Mouse (Mus musculus): ENCODE data around the gene Smtn. TPM values are rescaled to one million over a fixed set of nuclear protein-coding genes. Genes with fewer than 3 reads are reported as not detected.

Smtn gene
- total RNA-seq, 2 experiments from 2014 or later = 43.8 to 52.3 TPM

DNA sequence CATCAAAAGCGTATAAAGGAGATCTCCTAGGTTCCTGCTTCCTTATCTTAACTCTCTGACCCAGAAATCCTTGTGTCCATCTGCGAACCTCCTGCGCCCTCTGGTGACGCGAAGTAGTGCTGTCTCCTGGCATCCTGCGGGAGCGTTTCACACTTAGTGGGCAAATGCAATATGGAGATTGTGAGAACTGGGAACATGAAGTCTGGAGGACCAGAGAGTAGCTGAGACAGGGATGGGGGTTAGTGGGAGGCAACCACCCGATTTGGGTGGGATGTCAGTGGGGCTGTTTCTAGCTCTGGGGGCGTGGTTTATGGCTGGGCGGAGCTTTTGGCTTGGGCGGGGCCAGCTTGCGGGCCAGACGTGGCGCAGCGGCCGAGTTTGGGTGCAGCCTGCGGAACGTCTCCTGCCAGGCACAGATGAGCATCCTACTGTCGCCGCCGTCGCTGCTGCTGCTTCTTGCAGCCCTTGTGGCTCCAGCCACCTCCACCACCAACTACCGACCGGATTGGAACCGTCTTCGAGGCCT, 25.8 kb downstream of the Smtn start, which contains the start of gene Selenom:
TSS of gene Selenom (plus strand) at position 156 of the 526 bp plus-strand sequence.
- peak; percentile 88 for DNase-seq (ENCODE audit: low spot score in 2 of 2)

DNA sequence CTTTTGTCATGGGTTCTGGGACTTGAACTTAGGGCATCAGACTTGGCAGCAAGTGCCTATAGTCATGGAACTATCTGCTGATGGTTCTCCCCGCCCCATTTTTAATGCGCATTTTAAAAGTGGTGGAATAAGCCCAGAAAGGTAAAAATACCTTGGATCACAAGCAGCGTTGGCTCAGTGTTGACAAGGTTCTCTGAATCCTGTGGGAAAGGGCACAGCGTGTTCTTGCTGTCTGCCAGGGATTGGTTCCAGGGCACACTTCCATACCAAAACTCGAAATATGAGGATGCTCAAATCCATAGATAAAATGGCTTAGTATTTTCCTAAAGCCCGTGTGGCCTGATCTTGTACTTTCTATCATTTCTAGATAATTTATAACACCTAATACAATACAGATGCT, 27.1 kb downstream of the Smtn start:
- DNase-seq (ENCODE audit: low spot score in 2 of 2) = no peak

DNA sequence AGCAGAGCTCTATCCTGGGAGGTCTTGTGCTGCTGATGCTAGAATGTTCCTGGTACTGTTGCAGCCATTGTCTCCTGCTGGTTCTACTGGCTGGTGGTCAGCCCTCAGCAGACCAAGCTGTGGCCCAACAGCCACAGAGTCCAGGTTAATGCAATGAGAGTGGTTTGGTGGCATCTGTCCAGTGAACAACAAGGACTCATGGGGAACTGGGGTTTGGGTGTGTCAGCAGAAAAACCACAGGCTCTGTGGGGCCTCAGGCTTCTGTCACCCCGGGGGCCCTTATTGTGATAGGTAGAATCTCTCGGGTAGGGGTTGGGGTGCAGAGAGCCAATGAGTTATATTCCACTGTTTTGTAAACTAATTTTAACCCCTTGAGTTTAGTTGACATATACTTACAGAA, 30.1 kb downstream of the Smtn start:
- no peak for DNase-seq (ENCODE audit: low spot score in 2 of 2)

DNA sequence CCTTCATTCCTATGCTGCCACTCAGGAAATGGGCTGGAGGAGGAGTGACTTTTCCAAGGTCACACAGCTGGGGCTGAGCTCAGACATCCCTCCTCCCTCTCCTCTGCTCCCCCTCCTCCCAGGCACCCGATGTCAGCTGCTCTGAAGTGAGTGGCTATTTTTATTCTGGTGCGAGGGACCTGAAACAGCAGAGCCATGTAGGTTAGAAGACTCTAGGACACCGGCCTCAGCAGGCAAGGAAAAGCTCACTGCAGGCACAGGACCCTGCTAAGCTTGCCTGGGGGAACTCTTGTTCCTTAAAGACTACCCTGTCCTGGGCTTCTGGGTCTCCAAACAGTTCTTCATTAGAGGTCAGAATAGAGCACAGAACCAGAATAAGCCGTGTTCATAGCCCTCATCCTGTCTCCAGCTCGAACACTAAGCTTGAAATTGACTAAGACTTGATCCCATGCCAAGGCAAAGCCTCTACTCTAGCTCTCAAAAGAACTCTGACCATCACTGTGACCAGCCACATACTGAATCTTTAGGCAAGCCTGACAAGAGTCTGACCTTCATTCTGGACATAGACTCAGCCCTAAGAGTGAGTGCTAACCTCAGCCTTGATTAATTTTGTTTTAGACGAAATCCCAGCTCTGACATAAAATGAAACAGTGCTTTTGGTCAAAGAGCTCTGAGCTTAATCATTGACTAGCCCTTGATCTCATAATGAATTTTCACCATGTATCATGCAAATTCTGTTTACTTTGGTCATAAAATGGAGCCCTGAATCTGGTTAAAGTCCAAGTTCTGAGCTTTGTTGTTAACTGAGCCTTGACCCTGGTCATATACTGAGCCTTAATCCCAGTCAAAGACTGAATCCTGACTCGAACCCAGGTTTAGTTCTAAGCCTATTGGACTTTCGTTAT, 31.0 kb downstream of the Smtn start:
- no peak for DNase-seq (ENCODE audit: low spot score in 2 of 2)

DNA sequence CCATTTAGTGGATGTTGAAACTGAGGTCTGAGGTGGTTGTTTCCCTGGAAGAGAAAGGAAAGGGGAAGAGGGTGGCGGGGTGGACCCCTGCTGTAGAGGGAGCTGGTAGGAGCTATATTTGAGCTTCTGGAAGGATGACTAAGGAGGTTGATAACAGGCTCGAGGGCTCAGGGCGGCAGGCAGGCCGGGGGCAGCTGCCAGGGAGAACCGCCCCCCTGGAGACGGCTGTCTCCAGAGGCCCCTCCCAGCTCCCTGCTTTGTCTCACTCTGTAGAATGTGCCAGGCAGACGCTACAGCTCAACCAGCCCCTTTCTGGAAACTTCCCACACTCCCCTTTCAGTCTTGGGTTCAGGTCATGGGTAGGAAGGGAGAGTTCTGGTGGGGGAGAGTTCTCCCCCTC, 32.2 kb downstream of the Smtn start:
- no peak for DNase-seq (ENCODE audit: low spot score in 2 of 2)

DNA sequence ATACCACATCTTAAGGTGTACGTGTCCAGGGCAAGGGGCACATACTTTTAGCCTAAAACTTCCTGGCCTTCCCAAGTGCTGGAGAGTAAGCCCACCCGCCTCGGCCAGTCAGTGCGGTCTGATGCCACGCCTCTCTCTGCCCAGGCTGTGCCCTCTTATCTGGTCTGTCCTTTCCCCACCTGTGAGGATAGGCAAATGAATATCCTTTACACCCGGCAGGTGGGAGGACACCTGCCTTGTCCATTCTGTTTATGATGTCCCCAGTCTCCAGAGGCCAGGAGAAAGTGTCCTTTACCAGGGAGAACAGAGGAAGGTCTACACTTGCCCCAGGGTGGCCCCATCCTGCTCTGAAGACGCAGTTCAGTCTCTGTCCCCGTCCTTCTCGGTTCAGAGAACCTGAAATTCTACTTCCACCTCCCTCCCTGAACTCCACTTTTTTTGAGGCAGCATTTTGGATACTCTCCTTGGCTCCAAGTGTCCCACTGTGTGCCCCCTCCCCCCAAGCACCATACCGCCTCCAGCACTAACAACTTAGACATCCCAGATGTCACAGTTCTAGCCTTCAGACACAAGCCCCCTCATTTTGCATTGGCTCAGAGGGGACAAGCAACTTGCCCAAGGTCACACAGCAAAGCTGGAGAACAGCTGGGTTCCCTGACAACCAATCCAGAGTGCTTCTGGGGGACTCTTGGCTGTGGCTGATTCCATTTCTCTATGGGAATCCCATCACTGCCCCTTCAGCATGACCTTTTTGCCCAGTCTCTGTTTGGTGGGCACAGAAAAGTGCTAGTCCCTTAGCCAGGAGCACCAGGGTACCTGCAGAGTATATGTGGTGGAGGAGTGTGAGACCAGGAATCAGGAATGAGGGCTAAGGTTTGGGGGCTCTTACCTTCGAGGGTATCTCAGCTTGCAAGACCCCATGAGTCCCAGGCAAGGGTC, 36.4 kb downstream of the Smtn start:
- DNase-seq (ENCODE audit: low spot score in 2 of 2) = no peak

DNA sequence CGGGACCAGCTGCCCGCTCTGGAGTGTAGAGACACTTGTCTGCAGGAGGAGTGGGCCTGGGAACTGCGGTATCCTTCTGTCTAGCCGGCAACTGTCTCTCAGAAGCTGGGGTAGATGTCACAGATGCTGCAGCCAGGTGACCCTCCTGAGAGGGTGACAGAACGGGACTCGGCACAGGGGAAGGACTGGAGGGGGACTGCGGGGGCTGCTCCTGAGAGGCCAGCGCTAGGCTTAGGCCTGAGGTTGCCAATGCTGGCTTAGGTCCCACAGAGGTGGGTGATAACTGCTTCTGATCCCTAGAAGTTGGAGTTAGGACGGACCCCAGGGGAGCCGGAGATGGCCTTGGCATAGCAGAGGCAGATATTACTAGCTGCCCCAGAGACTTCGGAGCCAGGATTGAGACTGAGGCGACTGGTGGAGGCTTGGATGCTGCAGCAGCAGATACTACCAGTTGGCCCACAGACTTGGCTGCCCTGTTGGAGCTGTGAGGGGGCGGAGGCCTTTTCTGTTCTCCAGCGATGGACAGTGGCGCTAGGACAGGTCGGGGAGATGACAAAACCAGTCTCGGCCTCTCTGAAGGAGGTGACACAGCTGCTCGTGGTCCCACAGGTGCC, 37.8 kb downstream of the Smtn start:
- no peak for DNase-seq (ENCODE audit: low spot score in 2 of 2)

DNA sequence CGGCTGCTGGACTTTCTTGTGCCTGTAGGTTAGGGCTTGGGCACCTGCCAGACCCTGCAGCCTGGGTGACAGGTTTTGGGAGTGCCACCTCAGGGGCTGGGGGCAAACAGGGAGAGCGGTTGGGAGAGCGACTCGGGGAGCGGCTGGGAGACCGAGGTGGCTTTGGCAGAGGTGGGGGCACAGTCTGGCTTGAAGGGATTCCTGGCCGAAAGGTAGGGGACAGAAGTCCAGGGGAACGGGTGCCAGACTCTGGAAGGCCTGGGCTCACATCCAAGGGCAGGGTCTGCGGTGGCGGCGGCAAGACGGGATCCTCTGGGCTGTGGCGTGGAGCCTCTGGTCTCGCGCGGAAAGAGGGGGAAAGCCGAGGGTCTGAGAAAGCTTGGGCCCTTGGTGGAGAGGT, 38.4 kb downstream of the Smtn start:
- no peak for DNase-seq (ENCODE audit: low spot score in 2 of 2)

DNA sequence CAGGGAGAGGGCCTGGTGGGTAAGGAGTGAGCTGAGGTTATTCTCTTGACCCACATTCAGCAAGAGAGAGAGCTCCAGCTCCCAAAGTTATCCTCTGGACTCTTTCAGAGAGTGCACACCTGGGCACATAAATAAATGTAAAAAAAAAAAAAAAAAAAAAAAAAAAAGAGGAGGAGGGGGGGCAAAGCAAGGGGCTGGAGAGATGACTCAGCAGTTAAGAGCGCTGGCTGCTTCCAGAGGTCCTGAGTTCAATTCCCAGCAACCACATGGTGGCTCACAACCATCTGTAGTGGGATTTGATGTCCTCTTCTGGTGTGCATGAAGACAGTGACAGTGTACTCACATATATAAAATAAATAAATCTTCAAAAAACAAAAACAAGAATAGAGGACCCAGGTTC, 43.1 kb downstream of the Smtn start:
- DNase-seq (ENCODE audit: low spot score in 2 of 2) = no peak

DNA sequence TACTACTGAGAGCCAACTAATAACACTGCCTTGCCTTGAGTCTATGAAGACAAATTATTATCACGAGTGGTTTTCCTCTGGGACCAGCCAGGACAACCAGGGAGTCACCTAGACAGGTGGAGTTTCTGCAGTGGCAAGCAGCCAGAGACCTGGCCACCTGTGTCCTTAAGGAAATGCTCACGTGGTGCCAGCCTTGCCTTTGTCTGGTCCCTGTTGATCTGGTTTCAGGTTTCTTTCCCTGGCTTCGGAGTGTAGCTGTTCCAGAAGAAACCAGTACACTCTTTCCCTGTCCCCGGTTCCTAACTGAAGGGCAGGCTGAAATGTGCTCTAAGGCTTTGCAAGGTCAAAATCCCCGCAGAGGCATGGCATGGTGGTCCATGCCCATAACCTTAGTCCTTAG, 43.7 kb downstream of the Smtn start:
- no peak for DNase-seq (ENCODE audit: low spot score in 2 of 2)

DNA sequence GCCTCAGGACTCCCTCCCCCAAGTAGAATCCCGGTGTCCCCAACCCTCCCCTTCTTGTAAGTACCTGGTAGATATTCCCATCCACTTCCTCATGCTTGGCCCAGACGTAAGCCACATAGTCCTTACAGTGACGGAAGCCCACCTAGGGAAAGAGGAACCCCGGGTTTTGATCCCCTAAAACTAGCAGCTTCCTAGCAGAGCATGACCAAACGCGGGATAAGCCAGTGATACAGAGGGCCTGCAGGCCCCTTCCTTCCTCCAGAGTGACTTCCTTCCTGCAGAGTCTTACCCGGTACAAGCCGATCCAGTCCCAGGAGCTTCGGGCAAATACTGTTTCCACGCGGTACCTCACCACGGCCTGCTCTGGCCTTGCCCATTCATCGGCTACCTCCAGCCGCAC, 44.9 kb downstream of the Smtn start:
- no peak for DNase-seq (ENCODE audit: low spot score in 2 of 2)

DNA sequence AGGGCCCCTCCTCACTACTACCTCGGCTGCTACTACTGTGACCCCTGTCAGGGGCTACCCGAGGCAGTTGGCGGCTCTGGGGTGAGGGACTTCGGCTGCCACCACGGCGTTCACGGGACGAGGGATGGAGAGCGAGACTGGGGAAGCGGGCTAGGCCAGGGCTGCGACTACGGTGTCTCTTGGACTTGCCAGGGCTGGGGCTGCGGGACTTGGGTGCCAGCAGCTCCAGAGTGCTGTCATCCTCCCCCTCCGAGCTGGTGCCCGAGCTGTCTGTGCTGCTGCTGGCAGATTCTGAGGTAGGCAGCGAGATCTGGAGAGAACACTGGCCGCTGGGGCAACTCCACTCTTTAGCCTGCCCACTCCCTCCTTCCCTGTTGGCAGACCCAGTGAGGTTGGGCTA, 45.6 kb downstream of the Smtn start:
- DNase-seq (ENCODE audit: low spot score in 2 of 2) = no peak

DNA sequence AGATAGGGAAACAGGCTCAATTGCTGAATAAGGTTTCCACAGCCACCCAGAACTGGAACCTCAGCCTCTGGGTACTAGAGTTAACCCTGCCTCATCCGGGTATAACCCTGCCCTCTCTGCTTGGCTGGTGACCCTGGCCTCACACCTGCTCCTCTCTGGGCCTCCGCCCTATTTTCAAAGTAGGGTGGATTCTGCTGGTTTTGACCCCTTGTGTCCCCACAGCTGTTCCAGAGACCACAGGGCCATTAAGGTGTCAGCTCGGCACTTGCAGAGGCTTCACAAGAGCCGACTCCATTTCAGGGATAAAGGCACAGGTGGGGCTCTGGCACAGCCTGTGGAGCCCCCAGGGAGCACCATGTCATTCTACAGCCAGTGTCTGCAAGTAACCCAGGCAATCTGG, 47.7 kb downstream of the Smtn start:
- no peak for DNase-seq (ENCODE audit: low spot score in 2 of 2)

DNA sequence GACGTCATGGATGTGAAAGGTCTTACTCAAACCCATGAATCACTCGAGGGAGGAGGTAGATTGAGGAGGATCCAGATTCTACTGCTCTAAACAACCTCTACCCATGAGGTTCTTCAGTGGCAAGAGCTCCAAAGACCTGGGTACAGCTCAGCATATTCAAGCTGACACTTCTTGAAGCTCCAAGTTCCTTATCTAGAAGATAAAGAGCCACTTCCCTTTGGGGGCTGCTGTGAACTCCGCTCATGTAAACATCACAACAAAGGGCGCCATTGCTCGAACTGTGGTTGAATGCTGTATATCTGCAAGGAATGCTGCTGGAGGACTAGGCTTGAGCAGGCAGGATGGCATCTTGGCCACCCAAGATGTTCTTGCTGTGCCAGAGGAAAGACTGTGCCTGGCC, 51.4 kb downstream of the Smtn start:
- no peak for DNase-seq (ENCODE audit: low spot score in 2 of 2)

DNA sequence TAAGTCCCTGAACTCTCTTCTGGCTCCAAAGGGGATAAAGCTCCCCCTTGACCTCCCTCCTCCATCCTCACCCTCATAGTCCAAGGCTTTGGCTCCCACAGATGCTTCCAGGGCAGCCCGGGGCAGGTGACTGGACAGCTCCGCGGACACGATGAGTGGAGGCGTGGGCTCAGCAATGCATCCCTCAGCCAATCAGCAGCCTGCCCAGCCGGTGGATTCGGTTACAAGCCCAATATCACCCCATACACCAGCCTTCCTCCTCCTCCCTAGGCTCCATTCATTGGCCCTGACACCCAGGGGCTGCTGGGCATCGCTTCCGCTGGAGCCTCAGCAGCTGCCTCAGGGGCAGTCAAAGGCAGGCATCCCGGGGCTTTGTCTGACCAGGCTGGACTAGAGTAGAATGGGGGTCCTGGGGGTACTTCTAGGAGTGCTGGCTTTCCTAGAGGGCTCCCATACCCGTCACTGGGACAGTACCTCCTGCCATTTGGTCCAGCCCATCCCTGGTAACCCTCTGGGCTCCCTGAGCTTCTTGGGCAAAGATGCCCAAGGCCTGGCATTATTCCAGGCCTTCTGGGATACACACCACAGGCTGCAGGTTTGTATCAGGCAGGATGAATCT, 52.4 kb downstream of the Smtn start, which contains the start of gene Pla2g3:
TSS of gene Pla2g3 (plus strand) at position 333 of the 619 bp plus-strand sequence.
- no peak for DNase-seq (ENCODE audit: low spot score in 2 of 2)

DNA sequence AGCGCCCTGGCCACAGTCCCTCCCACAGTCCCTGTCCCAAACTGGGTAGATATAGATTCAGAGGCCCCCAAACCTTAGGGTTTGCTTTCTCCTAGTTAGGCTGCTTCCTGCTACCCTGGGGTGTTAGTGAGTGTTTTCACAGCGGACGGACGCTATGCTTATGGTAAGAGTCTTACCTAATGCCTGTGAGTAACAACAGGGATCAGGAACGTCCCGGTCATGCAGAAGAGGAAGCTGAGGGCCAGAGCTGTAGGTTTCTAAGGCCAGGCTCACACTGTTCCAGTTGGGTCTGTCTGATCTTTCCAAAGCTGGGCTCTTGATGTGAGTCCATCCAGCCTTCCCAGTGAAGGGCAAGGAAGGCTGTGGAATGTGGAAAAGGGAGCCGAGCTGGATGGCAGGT, 54.1 kb downstream of the Smtn start:
- no peak for DNase-seq (ENCODE audit: low spot score in 2 of 2)

DNA sequence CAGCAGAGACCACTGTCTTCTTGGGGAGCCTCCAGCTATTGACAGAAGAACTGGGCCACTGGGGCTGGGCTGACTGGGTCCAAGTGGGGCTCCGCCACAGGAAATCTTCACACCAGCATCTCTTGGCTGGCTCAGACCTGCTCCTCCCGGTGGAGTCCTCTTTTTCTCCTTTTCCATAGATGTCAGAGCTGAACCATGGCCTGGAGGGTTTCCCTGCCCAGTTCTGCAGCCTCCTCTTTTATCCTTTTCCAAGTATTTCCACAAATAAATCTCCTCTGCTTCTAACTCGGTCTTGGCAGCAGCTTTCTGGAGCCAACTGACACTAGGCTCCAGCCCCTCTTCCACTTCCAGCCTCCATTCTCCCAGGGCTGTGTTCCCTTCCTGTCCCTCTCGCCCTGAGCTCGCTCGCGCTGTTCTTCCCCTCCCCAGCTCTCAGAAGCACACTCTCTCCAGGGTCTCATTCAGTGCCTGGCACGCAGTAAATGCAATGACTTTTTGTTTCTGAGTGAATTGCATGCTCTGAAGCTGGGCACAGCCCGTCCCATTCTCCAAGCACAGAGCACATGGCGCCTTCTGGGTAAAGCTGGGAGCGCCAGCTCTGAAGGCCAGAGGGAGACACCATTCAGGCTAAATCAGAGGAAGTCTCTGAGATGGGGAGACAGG, 56.3 kb downstream of the Smtn start:
- DNase-seq (ENCODE audit: low spot score in 2 of 2) = no peak

DNA sequence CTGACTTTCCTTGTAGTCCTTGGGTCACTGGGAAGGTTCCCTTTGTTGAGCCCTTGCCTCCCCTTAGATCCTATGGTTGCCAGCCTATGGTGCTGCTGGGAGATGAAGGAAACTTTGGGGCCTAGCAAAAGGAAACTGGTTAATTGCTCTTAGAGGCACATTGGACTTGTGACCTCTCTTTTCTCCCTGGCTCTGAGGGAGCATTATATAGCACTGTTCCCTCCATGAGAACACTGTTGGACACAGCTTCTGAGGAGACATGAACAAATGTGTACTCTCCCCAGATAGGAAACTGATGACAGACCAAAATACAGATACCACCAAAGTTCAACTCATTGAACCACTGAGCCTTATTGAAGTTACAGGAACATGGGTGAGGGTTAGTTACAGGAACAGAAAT, 64.9 kb downstream of the Smtn start:
- DNase-seq (ENCODE audit: low spot score in 2 of 2) = no peak

DNA sequence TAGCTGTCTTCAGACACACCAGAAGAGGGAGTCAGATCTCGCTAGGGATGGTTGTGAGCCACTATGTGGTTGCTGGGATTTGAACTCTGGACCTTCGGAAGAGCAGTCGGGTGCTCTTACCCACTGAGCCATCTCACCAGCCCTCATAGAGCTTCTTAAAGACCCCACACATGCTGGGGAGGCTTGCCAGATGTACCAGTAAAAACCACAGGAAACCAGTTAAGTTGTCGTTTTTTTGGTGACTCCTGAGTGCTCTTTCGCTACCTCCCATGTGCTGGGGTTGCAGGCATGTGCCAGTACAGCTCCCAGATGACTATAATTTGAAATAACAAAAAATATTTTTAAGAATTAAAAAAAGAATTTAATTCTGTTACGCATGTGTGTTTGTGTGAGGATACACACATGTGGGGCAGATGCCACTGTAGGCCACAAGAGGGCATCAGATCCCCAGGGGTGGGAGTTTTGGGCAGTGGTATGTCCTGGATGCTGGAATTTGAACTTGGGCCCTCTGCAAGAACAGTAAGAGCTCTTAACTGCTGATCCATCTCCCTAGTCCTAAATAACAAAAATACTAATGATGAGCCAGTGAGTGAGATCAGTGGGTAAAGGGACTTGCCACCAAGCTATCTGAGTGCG, 65.8 kb downstream of the Smtn start:
- peak in 1 of 2 experiments; percentile 26 for DNase-seq (ENCODE audit: low spot score in 2 of 2)

DNA sequence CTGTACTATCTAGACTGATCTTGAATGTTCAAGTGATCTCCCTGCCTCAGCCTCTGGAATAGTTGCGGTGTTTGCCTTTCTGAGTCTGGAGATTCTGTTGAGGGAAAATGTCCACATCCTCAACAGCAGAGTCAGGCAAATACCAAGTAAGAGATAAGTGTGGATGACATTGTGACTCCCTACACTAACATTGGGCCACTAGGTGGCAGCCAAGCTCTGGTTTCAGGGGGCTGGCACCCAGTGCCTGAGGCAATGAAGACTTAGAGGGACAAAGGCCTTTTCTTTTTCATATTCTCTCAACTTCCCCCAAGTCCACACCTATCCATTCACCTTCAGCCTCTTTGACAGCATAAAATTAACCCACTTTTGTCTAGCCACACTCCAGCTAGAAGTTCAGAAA, 67.9 kb downstream of the Smtn start:
- peak; percentile 84 to 89 for DNase-seq (ENCODE audit: low spot score in 2 of 2)
